Mouse (Mus musculus) midbrain, embryonic 12.5 days (tissue): ENCODE results near the gene Pus7. TPM values are rescaled to one million over a fixed set of nuclear protein-coding genes. Genes with fewer than 3 reads are reported as not detected.

ENCODE experiments used
- ATAC-seq: fragments of 200-750 bp; cut with Nextera tagmentation; 2 replicates; pipeline ENCODE4 v1.8.0; 2017; ENCODE audit warnings: low read depth, moderate TSS enrichment, moderate library complexity; ENCODE audit not compliant: low FRiP score
- H3K27ac ChIP-seq: fragments of 300-500 bp; sonication (generic); replicated peaks from 2 replicates; pipeline ENCODE4 v1.5.1; 2016; ENCODE audit warnings: mild to moderate bottlenecking
- H3K27me3 ChIP-seq: fragments of 300-500 bp; sonication (generic); 2 replicates; pipeline ENCODE4 v1.6.1; 2016; ENCODE audit warnings: mild to moderate bottlenecking
- H3K36me3 ChIP-seq: fragments of 300-500 bp; sonication (generic); 2 replicates; pipeline ENCODE4 v1.6.1; 2016
- H3K4me1 ChIP-seq: fragments of 300-500 bp; sonication (generic); 2 replicates; pipeline ENCODE4 v1.6.1; 2016
- H3K4me2 ChIP-seq: fragments of 300-500 bp; sonication (generic); replicated peaks from 2 replicates; pipeline ENCODE4 v1.6.1; 2016; ENCODE audit warnings: mild to moderate bottlenecking, moderate library complexity
- H3K4me3 ChIP-seq: fragments of 300-500 bp; sonication (generic); 2 replicates; pipeline ENCODE4 v1.5.1; 2016; ENCODE audit warnings: mild to moderate bottlenecking
- H3K9ac ChIP-seq: fragments of 300-500 bp; sonication (generic); replicated peaks from 2 replicates; pipeline ENCODE4 v1.6.1; 2016; ENCODE audit warnings: mild to moderate bottlenecking, moderate library complexity
- H3K9me3 ChIP-seq: fragments of 300-500 bp; sonication (generic); 2 replicates; pipeline ENCODE4 v1.6.1; 2016; ENCODE audit warnings: mild to moderate bottlenecking
- WGBS: fragments of 180-500 bp; shearing (Covaris S2); methylation state at CpG from one replicate; pipeline ENCODE4 v1.1.7; 2016; 5-methylcytosine and 5-hydroxymethylcytosine counted together
- polyA plus RNA-seq: library from polyadenylated mRNA; unstranded; fragments of >200 nt; fragmentation: Nextera tagmentation; extraction: Ambion mirVana; gene quantifications from 2 replicates; pipeline ENCODE4 v1.2.1, GENCODE M21; 2016

Pus7 gene
- polyA plus RNA-seq, 1 experiment from 2014 or later, result 26.2 TPM

DNA sequence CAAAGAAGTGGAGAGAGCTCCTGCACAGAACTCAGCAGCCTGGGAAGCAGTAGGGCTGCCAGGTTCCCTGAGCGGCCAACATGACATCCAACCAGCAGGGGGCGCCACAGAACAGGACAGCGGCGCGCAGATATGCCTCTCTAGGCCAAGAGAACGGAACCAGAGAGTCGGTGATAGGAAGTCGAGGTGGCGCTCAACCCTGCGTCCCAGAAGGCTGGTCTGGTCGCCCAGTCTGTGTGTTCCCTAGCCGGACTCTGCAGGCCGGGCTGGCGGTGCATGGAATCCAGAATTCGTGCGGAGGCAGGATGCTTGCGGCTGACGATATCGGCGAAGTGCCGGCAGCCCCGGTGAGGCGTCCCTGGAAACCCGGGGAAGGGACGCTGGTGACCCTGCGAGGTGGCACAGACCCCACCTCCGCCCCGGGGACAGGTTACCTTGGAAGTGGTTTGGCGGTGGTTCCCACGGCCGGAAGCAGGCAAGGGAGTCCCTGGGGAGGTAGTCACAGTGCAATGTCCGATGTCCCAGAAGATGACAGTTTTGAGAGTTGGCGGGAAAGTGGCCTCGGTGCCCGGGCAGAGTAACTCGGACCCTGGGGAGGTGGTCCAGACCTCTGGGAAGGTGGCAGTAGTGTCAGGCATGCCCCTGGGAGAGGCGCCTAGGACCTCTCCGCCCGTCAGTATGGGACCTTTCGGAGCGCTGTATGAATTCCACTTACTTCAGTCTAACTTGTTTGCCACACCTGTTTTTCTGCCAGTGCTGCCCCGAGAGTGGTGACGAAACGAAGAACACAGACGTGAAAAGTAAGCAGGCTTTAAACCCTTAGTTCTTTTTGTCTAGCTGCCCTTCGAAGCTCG is 4.3 kb upstream of the Pus7 start, which contains the start of gene Rint1:
TSS of gene Rint1 (plus strand) at position 176 of the 854 bp plus-strand sequence.
- Histone ChIP-seq H3K27me3 (no peaks in the 10 kb centered on the region), H3K4me3 (peak within 1 kb of the TSS; percentile 89), H3K9ac (peak within 1 kb of the TSS; percentile 91), H3K9me3 (no peaks in the 10 kb centered on the region), H3K4me1 (peaks cover 10% of the 10 kb centered on the region), H3K27ac (peak within 1 kb of the TSS; percentile 72), H3K36me3 (peaks cover 9% of the 10 kb centered on the region; the same call in 1 of the 2 replicates), H3K4me2 (peak within 1 kb of the TSS; percentile 91)
- peak; percentile 81 for ATAC-seq
- 2% methylated on average over 47 of the region's 47 CpGs for WGBS

DNA sequence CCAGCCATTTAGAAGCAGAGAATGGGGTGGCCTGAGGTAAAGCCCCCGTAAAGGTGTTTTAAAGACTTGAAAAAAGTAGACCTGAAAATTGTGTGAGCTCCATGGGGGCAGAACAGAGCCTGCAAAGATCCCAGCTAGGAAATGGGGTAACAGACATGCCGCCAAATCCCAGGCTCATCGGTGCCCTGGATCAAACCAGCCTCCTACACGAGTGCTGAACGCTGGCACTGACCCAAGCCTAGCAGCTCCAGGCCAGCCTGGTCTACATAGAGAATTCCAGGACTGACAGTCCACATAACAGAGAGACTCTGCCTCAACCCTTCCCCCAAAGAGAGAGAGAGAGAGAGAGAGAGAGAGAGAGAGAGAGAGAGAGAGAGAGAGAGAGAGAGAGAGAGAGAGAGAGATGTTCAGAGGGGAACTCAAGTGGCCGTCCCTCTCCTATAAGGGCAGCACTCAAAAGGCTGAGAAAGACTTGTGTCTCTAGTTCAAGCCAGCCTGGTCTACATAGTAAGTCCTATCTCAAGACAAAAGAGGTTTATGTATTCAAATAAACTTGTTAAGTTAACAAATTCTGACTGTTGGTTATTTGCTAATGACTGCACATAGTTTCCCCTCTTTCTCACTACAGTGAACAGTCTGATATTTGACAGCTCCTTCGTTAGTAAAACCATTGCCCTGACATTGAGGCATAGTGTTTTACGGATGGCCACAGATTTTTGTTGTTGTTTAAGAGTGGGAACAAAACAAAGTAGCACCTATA is 1.3 kb downstream of the Pus7 start:
- Histone ChIP-seq H3K4me1 (peaks cover 8% of the 10 kb centered on the region; the same call in 1 of the 2 replicates), H3K27me3 (no peaks in the 10 kb centered on the region), H3K27ac (no peak overlapping the region), H3K4me2 (peak overlapping the region; percentile 64), H3K36me3 (0 out of 2 replicates have a peak, but pooled peaks cover 5% of the 10 kb centered on the region), H3K9me3 (no peaks in the 10 kb centered on the region), H3K9ac (peak overlapping the region; percentile 83; the same call in 1 of the 2 replicates), H3K4me3 (peak overlapping the region; percentile 83)
- WGBS, result 49% methylated on average over 8 of the region's 8 CpGs
- ATAC-seq, result no peak

DNA sequence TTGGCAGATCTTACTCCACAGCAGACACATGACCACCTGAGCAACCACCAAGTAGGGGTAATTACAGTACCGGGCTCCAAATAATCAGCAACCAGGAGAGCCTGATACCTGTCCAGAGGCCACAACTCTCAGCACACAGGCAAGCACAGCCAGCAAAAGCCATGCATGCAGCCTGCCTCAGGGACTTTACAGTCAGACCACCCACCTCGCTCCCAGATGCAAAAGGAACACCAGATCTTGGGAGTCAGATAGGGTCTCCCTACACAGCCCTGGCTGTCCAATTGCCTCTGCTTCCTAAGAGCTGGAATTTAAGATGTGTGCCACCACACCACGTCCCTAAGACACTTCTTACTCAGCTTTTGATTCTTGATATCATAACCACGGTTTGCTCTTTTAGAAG is 2.3 kb downstream of the Pus7 start:
- WGBS, result 88% methylated on average over 4 of the region's 4 CpGs
- Histone ChIP-seq H3K9me3 (no peaks in the 10 kb centered on the region), H3K4me3 (no peak overlapping the region), H3K27me3 (no peaks in the 10 kb centered on the region), H3K4me1 (peaks cover 8% of the 10 kb centered on the region; the same call in 1 of the 2 replicates), H3K4me2 (no peak overlapping the region), H3K36me3 (0 out of 2 replicates have a peak, but pooled peaks cover 9% of the 10 kb centered on the region), H3K27ac (no peak overlapping the region), H3K9ac (no peak overlapping the region)
- no peak for ATAC-seq

DNA sequence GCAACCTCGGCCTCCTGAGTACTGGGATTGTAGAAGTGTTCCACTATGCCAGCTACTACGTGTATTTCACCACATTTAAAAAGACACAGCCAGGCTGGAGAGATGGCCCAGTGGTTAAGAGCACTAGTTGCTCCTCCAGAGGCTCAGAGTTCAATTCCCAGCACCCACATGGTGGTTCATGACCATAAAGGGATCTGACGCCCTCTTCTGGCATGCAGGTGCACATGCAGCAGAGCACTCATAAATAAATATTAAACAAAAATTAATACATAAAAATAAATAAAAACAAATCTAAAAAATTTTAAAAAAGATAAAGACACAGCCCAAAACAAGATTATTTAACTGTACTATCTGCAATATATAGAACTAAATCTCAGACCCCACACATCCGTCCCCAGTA is 3.0 kb downstream of the Pus7 start:
- Histone ChIP-seq H3K4me3 (no peak overlapping the region), H3K27ac (no peak overlapping the region), H3K4me2 (no peak overlapping the region), H3K36me3 (peaks cover 11% of the 10 kb centered on the region), H3K4me1 (peaks cover 8% of the 10 kb centered on the region; the same call in 1 of the 2 replicates), H3K9me3 (no peaks in the 10 kb centered on the region), H3K9ac (no peak overlapping the region), H3K27me3 (no peaks in the 10 kb centered on the region)
- ATAC-seq, result no peak
- WGBS, result 88% methylated on average over 4 of the region's 4 CpGs

DNA sequence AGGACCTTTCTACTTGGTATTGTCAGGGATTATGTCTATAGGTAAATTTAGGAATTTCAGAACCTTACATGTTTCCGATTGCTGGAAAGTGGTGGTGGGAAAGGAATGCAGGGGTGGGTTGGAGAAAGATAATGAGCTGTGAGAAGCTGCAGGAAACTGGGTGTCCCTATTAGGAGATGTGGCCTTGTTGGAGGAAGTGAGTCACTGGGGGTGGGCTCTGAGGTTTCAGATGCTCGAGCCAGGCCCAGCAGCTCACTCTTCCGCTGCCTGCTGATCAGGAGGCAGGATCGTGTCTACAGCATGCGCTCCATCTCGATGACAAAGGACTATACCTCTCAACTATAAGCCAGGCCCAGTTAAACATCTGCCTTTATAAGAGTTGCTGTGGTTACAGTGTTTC is 9.3 kb downstream of the Pus7 start:
- H3K9me3 ChIP-seq, result no peaks in the 10 kb centered on the region
- WGBS, result 89% methylated on average over 6 of the region's 6 CpGs
- peaks cover 31% of the 10 kb centered on the region for H3K36me3 ChIP-seq
- no peak overlapping the region for H3K4me3 ChIP-seq
- no peaks in the 10 kb centered on the region for H3K4me1 ChIP-seq
- H3K4me2 ChIP-seq, result no peak overlapping the region
- no peak for ATAC-seq
- H3K27ac ChIP-seq, result no peak overlapping the region
- H3K9ac ChIP-seq, result no peak overlapping the region
- H3K27me3 ChIP-seq, result no peaks in the 10 kb centered on the region

DNA sequence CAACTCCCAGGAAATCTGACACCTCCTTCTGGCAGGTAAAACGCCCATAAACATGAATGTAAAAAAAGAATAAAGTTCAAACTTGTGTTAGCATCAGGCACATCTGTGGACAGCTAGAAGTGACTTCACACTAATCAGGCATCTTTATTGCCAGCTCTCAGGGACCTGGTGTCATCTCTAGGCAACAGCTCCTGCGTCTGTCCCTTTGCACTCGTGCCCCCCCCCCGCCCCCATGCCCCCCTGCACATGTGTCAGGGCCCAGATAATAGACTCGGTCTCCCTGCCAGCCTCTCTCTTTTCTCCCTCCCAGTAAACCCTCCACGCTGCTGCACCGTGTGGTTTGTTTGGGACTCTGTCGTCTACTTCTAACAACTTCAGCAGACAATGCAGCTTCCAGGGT is 12.4 kb downstream of the Pus7 start:
- 59% methylated on average over 8 of the region's 8 CpGs for WGBS
- ATAC-seq, result no peak
- Histone ChIP-seq H3K9me3 (no peaks in the 10 kb centered on the region), H3K27ac (no peak overlapping the region), H3K4me3 (no peak overlapping the region), H3K27me3 (no peaks in the 10 kb centered on the region), H3K36me3 (peaks cover 42% of the 10 kb centered on the region), H3K4me2 (no peak overlapping the region), H3K4me1 (no peaks in the 10 kb centered on the region), H3K9ac (no peak overlapping the region)

DNA sequence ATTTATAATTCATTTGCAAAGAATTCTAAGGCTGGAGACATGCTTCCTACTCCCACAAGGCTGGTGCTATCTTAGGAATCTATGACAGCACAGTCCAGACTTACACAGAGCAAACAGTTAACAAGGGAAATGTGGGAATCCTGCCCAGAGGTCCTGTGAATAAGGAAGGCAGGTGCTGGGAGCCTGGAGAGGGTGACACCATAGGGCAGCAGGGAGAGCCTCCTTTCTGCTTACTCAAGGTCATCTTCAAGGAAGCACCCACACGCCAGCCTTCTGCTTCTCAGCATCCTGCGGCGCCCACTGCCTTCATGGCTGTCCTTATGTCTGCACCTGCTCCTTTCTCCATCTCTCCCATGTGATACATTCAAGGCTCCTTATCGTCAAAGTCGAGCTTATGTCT is 19.0 kb downstream of the Pus7 start:
- H3K9ac ChIP-seq, result no peak overlapping the region
- 95% methylated on average over 5 of the region's 5 CpGs for WGBS
- no peaks in the 10 kb centered on the region for H3K27me3 ChIP-seq
- peaks cover 43% of the 10 kb centered on the region for H3K36me3 ChIP-seq
- H3K4me2 ChIP-seq, result no peak overlapping the region
- H3K27ac ChIP-seq, result no peak overlapping the region
- H3K4me3 ChIP-seq, result no peak overlapping the region
- no peak for ATAC-seq
- no peaks in the 10 kb centered on the region for H3K9me3 ChIP-seq
- no peaks in the 10 kb centered on the region for H3K4me1 ChIP-seq

DNA sequence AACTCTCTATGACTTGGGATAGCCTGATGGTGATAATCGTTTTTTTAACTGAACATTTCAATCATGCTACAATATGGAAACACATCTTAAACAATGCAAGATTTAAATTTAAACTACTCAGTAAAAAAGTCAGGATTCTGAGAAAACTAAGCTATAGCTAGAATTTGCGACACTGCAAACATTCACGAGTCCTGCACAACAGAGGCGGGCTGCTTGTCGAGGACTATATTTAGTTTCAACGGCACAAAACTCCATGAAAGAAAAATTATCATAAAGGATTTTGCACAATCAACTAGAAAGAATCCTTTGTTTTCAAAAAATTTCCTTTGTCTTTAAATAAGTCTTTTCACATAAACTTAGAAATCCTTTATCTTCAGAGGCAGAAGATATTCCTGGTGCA is 21.0 kb downstream of the Pus7 start:
- Histone ChIP-seq H3K9ac (no peak overlapping the region), H3K27ac (no peak overlapping the region), H3K4me2 (no peak overlapping the region), H3K9me3 (no peaks in the 10 kb centered on the region), H3K4me1 (no peaks in the 10 kb centered on the region), H3K27me3 (no peaks in the 10 kb centered on the region), H3K36me3 (peaks cover 34% of the 10 kb centered on the region), H3K4me3 (no peak overlapping the region)
- no peak for ATAC-seq
- 94% methylated on average over 6 of the region's 6 CpGs for WGBS

DNA sequence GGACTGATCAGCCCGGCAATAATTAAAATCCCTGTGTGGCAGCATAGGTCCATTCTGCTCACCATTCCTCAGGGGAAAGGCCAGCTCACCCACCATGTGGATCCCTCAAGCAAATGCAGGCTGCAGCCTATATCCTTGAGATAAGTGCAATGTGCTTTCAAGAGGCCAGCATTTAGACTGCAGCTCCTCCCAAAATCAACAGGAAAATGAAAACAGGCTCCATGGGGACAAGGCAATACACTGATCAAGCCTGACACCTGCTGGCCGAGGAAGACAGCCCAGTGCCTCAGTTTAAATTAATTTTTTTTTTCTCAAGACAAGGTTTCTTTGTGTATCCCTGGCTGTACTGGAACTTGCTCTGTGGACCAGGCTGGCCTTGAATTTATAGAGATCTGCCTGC is 24.9 kb downstream of the Pus7 start:
- Histone ChIP-seq H3K4me1 (no peaks in the 10 kb centered on the region), H3K36me3 (peaks cover 30% of the 10 kb centered on the region), H3K4me2 (no peak overlapping the region), H3K27ac (no peak overlapping the region), H3K27me3 (no peaks in the 10 kb centered on the region), H3K4me3 (no peak overlapping the region), H3K9me3 (0 out of 2 replicates have a peak, but pooled peaks cover 2% of the 10 kb centered on the region), H3K9ac (no peak overlapping the region)
- 60% methylated on average over 2 of the region's 2 CpGs for WGBS
- ATAC-seq, result no peak; the same call in 1 of the 2 replicates

DNA sequence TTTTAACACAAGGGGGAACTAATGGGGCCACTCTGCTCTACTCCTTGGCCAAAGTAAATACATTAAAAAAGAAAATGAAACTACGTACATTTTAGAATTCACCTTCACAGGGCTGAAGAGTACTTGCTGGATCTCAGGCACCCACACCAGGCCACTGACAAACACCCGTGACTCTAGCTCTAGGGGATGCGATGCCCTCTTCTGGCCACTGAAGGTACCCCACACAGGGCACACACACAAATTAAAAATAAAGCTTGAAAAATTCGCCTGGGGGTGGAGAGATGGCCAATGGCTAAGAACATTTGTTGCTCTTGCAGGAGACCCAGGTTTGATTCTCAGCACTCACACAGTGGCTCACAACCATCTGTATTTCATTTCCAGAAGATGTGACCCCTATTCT is 27.1 kb downstream of the Pus7 start:
- no peak for ATAC-seq

DNA sequence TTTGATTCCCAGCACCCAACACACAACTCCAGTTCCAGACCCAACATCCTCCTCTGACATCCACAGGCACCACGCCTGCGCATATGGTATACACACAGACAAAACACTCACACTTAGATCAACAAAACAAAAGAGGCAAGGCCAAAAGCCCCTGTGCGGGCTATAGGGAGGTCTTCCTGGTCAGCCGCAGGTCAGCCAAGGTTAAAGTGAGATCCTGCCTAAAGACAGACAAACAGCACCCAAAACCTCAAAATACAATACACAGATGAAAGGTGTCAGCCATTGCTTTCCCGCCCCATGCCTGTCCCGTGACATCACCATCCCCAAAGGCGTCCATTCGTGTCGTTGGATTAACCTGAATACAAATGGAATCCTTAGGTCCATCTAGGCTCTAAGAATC is 27.9 kb downstream of the Pus7 start:
- Histone ChIP-seq H3K4me1 (no peaks in the 10 kb centered on the region), H3K27ac (no peak overlapping the region), H3K27me3 (no peaks in the 10 kb centered on the region), H3K4me3 (no peak overlapping the region), H3K9me3 (0 out of 2 replicates have a peak, but pooled peaks cover 2% of the 10 kb centered on the region), H3K9ac (no peak overlapping the region), H3K36me3 (peaks cover 29% of the 10 kb centered on the region), H3K4me2 (no peak overlapping the region)
- WGBS, result 96% methylated on average over 9 of the region's 9 CpGs
- ATAC-seq, result no peak

More for the DNA sequence above, 27.1 kb downstream of the Pus7 start:
- Histone ChIP-seq H3K27ac (no peak overlapping the region), H3K4me1 (no peaks in the 10 kb centered on the region), H3K9me3 (0 out of 2 replicates have a peak, but pooled peaks cover 2% of the 10 kb centered on the region), H3K4me2 (no peak overlapping the region), H3K9ac (no peak overlapping the region), H3K36me3 (peaks cover 26% of the 10 kb centered on the region), H3K4me3 (no peak overlapping the region), H3K27me3 (no peaks in the 10 kb centered on the region)
- WGBS, result 93% methylated on average over 4 of the region's 4 CpGs

DNA sequence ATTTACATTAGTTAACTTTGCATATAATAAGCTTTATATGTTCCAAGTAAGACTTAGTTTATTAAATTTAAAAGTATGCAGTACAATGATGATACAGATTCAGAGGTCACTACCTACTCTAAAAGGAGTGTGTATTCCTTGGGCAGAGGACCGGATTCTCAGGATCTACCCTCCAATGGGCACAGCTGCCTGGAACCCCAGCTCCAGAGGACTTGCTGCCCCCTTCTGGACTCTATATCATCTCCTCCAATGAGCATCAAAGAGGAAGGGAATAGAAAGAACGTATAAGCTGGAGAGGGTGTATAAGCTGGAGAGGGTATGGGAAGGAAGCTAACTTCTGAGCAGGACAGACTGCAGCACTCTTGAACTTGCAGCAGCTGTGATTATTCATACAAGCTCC is 33.6 kb downstream of the Pus7 start:
- Histone ChIP-seq H3K4me3 (no peak overlapping the region), H3K36me3 (peaks cover 34% of the 10 kb centered on the region)
- 67% methylated on average over 2 of the region's 2 CpGs for WGBS

More for the DNA sequence above, 33.6 kb downstream of the Pus7 start:
- no peak overlapping the region for H3K9ac ChIP-seq
- no peaks in the 10 kb centered on the region for H3K4me1 ChIP-seq
- no peak overlapping the region for H3K27ac ChIP-seq
- no peaks in the 10 kb centered on the region for H3K9me3 ChIP-seq
- no peak overlapping the region for H3K4me2 ChIP-seq
- H3K27me3 ChIP-seq, result no peaks in the 10 kb centered on the region
- ATAC-seq, result no peak
